Mouse (Mus musculus) cerebellum, adult 11 months (tissue): ENCODE measurements around the gene Brms1.
A peak's percentile ranks its signal among the peaks of the same experiment; 100 is the strongest.
"Not testable (repeated sequence)": the region's sequence is repeated elsewhere in the genome, so short reads cannot be mapped to it uniquely, and the experiment has no call there.

Experiments
- DNase-seq: peaks from one replicate; pipeline ENCODE4 v3.0.0; 2022

Gene Brms1

DNA sequence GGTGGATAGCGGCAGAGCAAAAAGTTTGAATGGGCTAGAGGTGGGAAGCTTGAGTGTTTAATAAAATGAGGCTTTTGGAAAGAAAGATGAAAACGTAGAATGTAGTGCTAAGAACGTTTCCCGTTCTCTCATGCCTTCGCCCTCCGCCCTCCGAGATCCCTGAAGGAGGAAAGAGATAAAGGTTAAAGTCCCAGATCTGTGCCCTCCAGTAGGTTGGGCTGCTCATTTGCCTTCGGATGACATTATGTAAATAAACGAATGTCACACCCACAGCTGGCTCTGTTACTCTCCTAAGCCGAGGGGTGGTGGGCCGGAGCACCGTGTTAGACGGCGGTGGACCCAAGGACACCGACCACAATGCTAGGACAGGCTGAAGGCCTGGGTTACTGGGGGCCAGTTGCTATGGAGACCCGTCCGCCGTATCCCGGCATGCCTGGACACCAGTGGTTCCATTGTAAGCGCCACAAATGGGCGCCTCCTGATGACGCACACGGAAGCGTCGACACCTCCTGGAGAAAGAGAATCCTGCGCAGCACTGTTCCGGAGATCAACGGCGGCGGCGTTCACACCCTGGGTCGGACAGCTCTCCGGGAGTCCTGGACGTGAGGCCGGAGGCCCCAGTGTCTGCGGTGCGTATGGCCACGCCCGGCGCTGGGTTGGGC lies at the start of gene Brms1:
TSS of gene Brms1 (plus strand) at position 493 of the 662 bp plus-strand sequence.
- DNase-seq: peak; percentile 81

DNA sequence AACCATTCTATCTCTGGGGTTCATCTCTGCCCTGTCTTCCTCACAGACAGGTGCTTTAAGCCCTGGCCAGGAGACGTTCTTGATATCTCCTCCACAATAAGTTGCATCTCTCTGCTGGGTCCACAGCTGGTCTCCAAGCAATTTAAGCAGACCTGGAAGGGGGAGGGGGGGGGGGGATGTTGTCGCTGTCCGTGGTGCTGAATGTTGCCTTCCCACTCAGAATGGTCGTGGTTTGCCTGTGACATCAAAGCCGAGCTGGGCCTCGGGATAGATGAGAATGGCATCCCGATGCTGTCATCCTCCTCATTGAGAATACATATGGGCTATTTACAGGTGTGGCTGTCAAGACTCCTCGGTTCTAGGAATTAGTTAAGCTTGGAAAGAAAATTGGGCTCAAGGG lies 48.8 kb upstream of the Brms1 start:
- DNase-seq: no peak

DNA sequence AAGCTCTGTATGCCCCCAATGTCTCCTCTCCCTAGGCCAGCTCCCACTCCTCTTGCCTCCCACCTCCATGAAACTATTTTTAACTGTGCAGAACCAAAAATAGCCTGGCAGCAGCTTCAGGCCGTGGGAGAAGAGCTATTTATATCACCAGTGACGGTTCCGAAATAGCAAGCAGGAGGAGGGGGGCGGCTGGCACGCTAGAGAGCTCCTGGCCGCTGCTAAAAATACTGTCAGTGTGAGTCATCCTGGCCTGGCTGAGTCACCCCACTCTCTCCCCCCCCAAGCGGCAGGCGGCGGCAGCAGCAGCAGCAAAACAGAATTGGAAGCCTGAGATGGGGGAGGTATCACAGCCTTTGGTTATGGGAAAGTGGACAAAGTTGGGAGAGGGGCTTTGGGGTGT lies 48.2 kb upstream of the Brms1 start:
- DNase-seq: peak; percentile 81

DNA sequence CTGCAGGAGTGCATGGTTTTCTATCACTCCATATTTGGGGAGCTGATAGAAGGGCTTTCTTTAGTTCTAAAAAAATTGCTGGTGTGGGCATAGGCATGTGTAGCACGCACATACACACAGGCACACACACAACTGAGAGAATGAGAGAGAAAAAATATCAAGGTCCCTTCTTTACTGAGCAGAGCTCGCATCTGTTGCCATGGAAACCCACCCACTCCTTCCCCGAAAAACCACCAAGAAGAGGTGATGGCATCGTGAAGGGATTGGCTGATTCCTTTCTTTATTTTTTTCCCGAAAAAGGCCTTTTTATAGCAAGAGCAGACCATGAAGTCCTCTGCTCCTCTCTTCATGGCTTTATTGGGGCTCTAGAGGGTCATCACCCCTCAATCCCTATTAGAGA lies 47.1 kb upstream of the Brms1 start:
- DNase-seq: no peak

DNA sequence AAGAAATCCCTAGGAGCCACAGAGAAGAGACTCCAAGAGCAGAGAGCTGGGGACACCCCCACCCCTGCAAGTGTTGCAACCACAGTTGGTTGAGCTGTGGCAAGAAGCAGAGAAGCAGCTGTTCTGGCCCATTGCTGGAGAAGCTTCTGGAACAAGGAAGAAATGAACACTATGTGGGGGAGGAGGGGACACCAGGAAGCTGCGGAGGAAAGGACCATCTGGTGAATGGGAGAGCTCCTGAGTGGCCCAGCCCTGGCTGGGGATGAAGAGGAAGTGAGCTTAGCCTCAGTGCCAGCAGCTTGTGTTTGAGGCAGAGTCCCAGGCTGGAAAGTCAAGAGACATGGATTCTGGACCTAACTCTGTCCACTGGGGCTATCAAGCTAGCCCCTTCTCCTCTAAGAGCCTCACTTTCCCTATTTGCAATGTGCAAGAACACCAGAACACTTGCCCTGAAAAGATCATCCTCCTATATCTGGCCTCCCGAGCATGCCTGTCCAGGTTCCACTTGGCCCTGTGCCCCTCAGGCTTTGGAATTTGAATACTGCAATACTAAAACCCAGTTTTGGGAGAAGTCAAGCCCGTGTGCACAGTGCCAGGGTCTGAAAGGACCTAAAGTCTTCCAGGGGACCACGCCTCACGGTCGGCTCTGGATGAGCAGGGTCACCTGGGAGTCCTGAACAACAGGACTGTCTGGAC lies 41.6 kb upstream of the Brms1 start:
- DNase-seq: no peak

DNA sequence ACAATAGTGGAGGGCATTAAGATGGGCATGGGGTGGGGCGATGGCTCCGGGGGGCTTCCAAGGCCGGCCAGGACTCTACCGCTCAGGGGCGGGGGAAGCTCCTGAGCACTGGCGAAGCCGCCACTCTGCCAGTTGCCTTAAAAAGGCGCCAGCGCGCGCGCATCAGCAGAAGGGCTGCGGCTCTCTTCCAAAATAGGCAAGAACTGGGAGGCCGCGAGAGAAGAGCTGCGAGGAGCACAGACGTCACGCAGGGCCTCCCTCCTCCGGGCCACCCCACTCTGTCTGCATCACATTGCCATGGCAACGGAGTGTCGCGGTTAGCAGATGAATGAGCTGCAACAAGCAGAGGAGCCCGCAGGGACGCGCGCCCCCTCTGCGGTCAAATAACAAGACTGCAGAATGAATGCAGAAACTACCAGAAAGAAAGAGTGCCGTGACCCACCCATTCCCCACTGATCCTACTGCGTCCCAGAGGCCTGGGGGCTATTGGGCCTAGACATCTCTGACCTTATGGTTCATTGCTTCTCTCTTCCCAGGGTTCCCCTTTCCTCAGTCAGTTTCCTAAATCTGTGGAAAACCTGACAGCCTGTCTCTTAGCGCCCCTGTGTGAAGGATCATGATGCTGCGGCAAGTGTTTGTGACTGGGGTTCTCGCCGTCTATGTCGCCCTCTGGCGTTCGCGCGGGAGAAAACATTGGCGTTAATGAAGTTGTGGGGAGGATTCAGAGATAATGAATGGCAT lies 39.3 kb upstream of the Brms1 start:
- peak; percentile 85 for DNase-seq

DNA sequence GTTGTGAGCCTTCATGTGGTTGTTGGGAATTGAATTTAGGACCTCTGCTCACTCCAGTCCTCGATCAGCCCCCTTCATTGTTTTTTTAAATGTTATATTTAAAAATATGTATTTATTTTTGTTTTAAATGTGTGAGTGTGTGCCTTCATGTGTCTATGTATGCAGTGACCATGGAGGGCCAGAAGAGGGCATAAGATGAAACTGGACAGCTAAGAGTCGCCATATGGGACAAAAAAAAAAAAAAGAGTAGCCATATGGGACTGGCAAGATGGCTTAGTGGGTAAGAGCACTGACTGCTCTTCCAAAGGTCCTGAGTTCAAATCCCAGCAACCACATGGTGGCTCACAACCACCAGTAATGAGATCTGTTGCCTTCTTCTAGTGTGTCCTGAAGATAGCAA lies 37.5 kb upstream of the Brms1 start:
- DNase-seq: not testable (repeated sequence)

DNA sequence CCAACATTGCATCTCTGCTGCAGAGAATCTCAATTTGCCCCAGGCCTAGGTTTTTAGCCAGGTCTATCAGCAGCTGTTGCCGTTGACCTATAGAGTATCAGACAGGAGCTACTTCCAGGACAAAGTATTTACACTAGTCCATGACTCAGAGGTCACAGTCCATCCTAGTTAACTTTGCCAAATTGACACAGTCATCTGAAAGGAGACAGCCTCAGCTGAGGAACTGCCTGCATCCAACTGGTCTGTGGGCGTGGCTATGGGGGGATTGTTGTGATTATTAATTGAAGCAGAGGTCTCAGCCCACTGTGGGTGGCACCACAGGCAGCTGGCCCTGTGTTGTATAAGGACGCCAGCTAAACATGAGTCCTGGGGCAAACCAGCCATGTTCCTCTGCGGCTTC lies 36.2 kb upstream of the Brms1 start:
- no peak for DNase-seq

DNA sequence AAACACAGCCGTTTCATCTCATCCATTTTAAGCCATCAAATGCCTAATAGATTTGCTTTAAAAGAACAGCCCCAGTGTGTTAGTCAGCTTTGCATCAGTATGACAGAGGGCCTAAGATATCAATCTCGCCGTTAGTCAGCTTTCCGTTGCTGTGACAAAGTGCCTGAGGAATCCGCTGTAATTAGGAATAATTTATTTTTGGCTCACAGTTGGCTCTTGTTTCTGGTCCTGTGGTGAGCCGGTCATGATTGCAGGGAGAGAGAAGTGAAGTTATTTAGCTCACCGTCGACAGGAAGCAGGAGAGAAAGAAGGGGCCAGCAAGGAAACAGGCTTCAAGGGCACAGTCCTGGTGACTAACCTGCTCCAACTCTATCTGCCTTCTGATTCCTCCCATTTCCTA lies 28.0 kb upstream of the Brms1 start:
- no peak for DNase-seq

DNA sequence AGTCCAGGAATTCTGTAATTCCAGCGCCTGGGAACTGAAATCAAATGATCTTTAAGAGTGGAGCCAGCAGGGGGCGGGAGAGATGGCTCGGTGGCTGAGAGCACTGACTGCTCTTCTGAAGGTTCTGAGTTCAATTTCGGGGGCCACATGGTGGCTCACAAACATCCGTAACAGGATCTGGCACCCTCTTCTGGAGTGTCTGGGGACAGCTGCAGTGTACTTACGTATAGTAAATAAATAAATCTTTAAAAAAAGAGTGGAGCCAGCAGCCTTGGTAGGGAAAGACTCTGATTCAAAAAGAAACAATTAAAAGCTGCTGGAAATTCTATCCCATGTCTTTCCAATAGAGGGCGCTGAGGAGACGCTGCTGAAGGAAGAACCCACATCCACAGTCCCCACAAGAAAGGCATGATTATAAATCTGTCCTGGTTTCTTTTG lies 26.2 kb upstream of the Brms1 start:
- no peak for DNase-seq

DNA sequence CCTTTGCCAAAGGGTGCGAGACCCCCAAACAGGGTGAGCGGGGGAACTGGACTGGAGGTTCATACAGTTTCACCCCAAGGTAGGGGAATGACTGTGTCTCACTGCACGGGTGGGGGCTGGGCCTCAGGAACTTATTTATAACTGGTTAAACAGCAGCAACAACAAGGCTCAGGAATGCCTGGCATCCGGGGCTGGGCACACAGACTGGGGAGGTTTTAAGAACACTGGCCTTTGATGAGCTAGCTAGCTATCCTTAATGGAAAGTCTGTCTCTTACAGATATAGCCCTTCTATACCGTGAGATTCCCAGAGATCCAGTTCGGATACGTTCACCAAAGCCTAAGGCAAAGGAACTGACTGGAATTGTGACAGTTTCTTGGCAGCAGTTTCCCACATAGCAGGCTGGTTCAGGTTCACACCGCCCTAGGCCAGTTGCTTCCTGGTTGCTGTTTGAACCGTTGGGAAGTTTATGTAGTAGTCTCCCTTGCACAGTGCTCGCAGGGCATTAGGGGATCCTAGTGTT lies 24.9 kb upstream of the Brms1 start:
- DNase-seq: no peak

DNA sequence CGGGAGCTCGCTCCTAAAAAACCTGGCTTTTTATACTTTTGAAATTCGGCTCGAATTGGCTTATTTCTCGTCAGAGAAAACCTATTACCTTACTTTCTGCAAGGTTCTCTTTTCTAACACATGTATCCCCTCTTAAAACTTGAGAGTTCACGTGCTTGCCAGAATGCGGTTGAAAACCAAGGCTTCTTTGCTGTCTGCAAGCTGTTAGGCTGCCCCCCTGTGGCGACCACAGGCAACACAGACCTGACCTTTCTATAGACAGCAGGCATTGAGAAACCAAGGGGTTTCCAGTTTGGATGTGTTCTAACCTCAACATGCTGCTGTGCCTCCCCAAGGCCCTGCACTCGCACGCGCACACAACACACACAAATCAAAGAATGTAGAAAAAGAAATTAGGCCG lies 24.4 kb upstream of the Brms1 start:
- peak; percentile 60 for DNase-seq

DNA sequence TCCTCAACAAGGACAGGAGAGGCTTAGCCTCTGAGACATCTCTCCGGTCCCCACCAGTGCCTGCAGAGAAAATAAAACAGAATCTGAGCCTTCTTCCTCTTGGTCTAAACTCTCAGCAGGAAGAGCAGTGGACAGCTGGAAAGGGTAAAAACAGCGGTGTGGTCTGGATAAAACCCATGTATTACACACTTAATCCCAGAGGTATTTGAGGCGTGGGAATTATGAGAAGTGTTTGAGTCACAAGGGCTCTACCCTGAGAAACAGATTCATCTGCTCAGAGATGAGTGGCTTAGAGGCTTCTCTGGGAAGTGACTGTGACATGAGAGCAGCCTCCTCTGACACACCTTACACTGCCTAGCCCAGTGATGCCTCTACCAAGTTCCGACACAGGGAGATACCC lies 23.5 kb upstream of the Brms1 start:
- no peak for DNase-seq

DNA sequence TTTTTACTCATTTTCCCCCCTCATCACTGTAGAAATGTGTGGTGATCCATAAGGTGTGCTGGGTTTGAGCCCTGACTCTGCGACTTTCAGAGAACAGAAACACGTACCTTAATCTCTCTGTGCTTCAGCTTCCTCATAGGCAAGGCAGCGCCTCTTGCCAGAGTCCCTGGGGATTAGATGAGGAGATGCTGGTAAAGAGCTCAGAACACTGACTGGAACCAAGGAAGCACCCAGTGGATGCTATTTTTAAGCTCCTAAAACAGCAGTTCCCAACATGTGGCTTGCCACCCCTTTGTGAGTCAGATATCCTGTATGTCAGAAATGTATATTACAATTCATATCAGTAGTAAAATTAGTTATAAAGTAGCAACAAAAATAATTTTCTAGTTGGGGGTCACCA lies 23.0 kb upstream of the Brms1 start:
- DNase-seq: no peak

DNA sequence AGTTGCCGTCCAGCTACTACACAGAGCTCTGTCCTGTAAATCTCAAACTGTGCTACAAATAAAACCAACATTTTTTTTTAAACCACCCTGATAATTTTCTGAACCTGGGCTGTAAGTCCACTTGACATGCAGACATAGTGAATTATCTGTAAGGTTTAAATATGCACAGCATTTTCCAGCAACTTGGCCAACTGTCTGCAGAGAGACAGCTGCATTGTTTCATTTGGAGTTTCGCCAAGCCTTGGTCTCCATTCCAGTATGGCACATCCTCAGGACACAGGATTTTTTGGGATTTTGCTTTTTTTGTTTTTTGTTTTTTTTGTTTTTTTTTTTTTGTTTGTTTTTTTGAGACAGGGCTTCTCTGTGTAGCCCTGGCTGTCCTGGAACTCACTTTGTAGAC lies 19.7 kb upstream of the Brms1 start:
- no peak for DNase-seq

DNA sequence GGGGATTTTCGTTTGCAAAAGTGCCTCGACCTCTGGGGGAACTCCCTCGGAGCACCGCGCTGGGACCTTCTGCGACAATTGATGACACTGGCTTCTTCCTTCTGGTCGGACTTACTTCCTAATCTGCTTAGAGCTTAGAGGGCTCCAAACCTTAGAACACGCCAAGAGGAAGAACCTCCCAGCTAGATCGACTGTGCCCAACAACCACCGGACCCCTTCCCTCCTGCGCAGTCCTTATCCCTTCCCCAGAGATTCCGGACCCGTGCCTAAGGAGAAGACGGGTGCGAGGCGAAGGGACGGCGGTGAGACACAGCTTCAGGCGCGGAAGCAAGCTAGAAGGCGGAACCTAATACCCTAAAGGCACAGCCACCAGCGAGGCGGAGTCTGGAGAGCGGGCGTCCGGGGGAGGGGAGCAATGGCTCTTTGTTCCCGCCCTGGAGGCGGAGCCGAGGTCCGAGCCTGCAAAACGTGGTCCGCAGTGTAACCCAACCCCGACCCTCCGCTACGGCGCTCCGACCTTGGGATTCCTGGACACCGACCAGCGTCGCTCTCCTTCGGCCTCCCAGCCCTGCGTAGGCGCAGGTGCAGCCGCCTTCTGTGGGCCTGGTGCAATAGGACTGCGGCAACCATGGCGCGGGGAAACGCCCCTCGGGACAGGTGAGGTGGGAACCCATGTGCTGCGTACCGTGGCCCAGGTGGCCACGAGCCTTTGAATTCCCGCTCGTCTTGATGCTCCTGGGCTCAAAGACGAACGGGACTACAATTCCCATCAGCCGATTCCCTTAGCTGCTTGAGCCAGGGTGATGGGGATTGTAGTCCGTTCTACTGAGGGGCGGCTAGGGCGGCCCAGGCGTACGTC lies 17.3 kb upstream of the Brms1 start, which contains the start of gene Slc29a2:
TSS of gene Slc29a2 (plus strand) at position 240 of the 859 bp plus-strand sequence.
- DNase-seq: peak; percentile 90

DNA sequence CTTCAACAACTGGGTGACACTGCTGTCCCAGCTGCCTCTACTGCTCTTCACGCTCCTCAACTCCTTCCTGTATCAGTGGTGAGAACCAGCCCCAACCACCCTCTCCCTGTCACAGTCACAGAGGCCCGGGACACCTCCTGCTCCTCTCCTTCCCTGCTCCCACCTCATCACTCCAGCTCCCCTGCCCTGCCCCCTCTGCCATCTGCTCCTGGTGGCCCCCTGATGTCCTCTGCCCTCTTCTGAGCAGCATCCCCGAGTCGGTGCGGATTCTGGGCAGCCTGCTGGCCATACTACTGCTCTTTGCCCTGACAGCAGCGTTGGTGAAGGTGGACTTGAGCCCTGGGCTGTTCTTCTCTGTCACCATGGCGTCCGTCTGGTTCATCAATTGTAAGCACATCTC lies 15.0 kb upstream of the Brms1 start:
- no peak for DNase-seq

DNA sequence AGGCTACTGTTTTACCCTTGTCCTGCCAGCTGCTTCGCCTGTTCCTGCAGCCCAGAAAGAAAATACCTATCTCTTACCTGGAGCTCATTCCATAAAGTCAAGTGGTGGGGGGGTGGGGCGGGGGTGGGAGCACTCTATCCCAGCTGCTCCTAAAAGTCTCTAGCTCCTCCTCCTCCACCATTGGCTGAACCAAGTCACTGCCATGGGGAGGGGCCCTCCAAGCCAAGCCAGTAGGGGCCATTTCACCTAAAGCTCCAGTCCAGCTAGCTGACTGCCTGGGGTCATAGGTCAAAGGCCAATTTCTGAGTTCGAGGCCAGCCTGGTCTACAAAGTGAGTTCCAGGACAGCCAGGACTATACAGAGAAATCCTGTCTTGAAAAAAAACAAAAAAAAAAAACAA lies 8.5 kb upstream of the Brms1 start:
- DNase-seq: no peak

DNA sequence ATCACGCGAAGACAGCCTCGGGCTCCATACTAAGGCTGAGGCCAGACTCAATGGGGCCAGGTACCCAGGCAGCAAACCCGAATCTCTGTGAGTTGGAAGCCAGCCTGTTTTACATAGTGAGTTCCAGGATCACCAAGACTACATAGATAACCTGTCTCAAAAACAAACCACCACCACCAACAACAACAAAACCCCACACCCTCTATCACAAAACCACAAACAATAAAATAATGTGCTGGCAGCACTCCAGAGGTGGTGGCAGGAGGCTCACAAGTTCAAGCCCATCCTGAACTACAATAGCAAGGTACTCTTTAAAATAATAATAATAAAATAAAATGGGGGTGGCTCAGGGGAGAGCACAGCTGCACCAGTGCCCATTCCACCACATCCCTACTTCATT lies 4.6 kb upstream of the Brms1 start:
- no peak for DNase-seq

DNA sequence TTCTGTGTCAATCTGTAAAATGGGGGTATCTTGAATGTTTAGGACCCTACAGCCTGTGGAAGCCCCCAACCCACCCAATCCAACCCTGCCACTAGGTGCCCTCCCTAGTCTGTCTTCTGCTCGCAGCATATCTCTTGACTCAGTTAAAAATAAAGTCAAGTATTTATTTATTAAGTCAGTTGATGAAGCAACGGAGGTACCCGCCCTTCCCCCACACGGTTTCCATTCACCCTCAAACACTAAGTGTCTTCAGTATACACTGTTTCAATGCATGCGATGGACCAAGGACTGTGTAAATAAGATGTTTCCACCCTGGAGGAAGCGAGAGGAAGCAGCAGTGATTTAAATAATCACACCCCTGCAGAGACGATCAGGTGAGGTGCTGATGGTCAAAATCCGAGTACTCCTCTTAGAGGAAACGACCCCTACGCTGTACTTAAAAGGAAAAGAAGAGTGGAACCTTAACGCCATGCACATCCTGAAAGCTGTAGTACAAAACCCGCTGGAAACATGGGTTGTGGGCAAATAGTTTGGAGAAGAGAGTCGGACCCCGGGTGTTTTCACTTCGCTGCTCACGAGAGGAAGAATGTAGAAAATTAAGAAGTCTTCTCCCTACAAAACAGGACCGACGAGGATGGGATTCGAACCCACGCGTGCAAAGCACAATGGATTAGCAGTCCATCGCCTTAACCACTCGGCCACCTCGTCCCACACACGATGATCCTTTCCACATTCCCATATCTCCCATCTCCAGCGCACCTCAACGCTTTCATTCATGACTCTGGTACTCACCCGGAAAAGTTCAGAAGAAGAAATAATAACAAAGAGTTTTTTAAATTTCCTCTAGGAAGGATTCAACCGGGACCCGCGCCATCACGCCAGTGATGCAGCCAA lies 3.2 kb upstream of the Brms1 start:
- peak; percentile 91 for DNase-seq

DNA sequence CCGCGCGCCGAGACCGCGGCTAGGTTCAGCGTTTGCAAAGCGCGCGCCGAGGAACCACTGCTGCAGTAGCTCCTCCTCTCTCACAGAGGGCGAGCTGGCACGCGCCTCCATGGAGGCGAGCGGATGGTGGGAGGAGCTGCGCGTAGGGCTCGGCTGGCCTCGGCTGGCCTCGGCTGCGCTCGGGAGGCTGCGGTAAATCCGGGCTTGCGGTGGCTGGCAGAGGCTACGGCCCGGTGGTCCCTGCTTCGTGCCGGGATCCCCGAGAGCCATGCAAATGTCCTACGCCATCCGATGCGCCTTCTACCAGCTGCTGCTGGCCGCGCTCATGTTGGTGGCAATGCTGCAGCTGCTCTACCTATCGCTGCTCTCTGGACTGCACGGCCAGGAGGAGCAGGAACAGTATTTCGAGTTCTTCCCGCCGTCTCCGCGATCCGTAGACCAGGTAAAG lies 2.4 kb upstream of the Brms1 start, which contains the start of the genes B4gat1 and AC124502.3:
TSS of gene B4gat1 (plus strand) at position 118 of the 448 bp plus-strand sequence.
TSS of gene AC124502.3 (plus strand) at position 183 of the 448 bp plus-strand sequence.
- peak; percentile 92 for DNase-seq
